Mouse (Mus musculus): ENCODE data around the gene Vash1. TPM values are rescaled to one million over a fixed set of nuclear protein-coding genes. Genes with fewer than 3 reads are reported as not detected.

The Vash1 gene
- polyA plus RNA-seq (2012; ENCODE audit: insufficient read depth, low replicate concordance) = 52.4 and 71.7 TPM in 2 replicates

- no peak for TF ChIP-seq GATA1 (IDR thresholded peaks at IDR 0.05; ENCODE audit: borderline replicate concordance, low read length)
- Histone ChIP-seq H3K27me3 (replicated peaks) (peaks cover 3% of the 10 kb centered on the region), H3K36me3 (replicated peaks; ENCODE audit: low read length) (peaks cover 20% of the 10 kb centered on the region), H3K9me3 (peaks cover 9% of the 10 kb centered on the region), H3K4me3 (replicated peaks) (peak within 1 kb of the TSS; percentile 96), H3K4me1 (peaks cover 58% of the 10 kb centered on the region)
These were observed at the start of gene Vash1 for GRCm38 (mm10) chr12:86678591-86679545. Vash1 (plus strand) TSS chr12:86678700.

- Histone ChIP-seq H3K4me1 (peaks cover 12% of the 10 kb centered on the region), H3K9me3 (no peaks in the 10 kb centered on the region), H3K36me3 (replicated peaks; ENCODE audit: low read length) (no peaks in the 10 kb centered on the region), H3K4me3 (replicated peaks) (no peak overlapping the region), H3K27me3 (replicated peaks) (peaks cover 50% of the 10 kb centered on the region)
- TF ChIP-seq GATA1 (IDR thresholded peaks at IDR 0.05; ENCODE audit: borderline replicate concordance, low read length) (no peak), FLI1 (IDR thresholded peaks at IDR 0.05; ENCODE audit: low read length) (no peak)
These were observed 49.7 kb upstream of the Vash1 start for GRCm38 (mm10) chr12:86628783-86629172.

- Histone ChIP-seq H3K4me1 (peaks cover 25% of the 10 kb centered on the region), H3K36me3 (replicated peaks; ENCODE audit: low read length) (no peaks in the 10 kb centered on the region), H3K4me3 (replicated peaks) (no peak overlapping the region), H3K27me3 (replicated peaks) (peaks cover 20% of the 10 kb centered on the region), H3K9me3 (no peaks in the 10 kb centered on the region)
- no peak for TF ChIP-seq FLI1 (IDR thresholded peaks at IDR 0.05; ENCODE audit: low read length)
- TF ChIP-seq GATA1 (IDR thresholded peaks at IDR 0.05; ENCODE audit: borderline replicate concordance, low read length) = no peak
These were observed 36.7 kb upstream of the Vash1 start for GRCm38 (mm10) chr12:86641763-86642162.

- H3K27me3 ChIP-seq (replicated peaks) = peaks cover 38% of the 10 kb centered on the region
These were observed 33.8 kb upstream of the Vash1 start for GRCm38 (mm10) chr12:86644512-86645273.

GRCm38 (mm10) chr12:86645494-86645893 lies 33.0 kb upstream of the Vash1 start:
- H3K4me3 ChIP-seq (replicated peaks) = no peak overlapping the region
- peaks cover 9% of the 10 kb centered on the region for H3K9me3 ChIP-seq
- no peak for TF ChIP-seq GATA1 (IDR thresholded peaks at IDR 0.05; ENCODE audit: borderline replicate concordance, low read length)
- TF ChIP-seq FLI1 (IDR thresholded peaks at IDR 0.05; ENCODE audit: low read length) = no peak
- peaks cover 25% of the 10 kb centered on the region for H3K4me1 ChIP-seq
- peaks cover 41% of the 10 kb centered on the region for H3K27me3 ChIP-seq (replicated peaks)
- H3K36me3 ChIP-seq (replicated peaks; ENCODE audit: low read length) = no peaks in the 10 kb centered on the region

More at GRCm38 (mm10) chr12:86644512-86645273, 33.8 kb upstream of the Vash1 start:
- TF ChIP-seq GATA1 (IDR thresholded peaks at IDR 0.05; ENCODE audit: borderline replicate concordance, low read length) = no peak
- no peak for TF ChIP-seq FLI1 (IDR thresholded peaks at IDR 0.05; ENCODE audit: low read length)
- Histone ChIP-seq H3K36me3 (replicated peaks; ENCODE audit: low read length) (no peaks in the 10 kb centered on the region), H3K9me3 (peaks cover 9% of the 10 kb centered on the region), H3K4me1 (peaks cover 25% of the 10 kb centered on the region), H3K4me3 (replicated peaks) (no peak overlapping the region)

GRCm38 (mm10) chr12:86646831-86647230 lies 31.7 kb upstream of the Vash1 start:
- peaks cover 9% of the 10 kb centered on the region for H3K9me3 ChIP-seq
- no peak overlapping the region for H3K4me3 ChIP-seq (replicated peaks)
- TF ChIP-seq FLI1 (IDR thresholded peaks at IDR 0.05; ENCODE audit: low read length) (no peak), GATA1 (IDR thresholded peaks at IDR 0.05; ENCODE audit: borderline replicate concordance, low read length) (no peak)
- no peaks in the 10 kb centered on the region for H3K36me3 ChIP-seq (replicated peaks; ENCODE audit: low read length)
- peaks cover 53% of the 10 kb centered on the region for H3K27me3 ChIP-seq (replicated peaks)
- H3K4me1 ChIP-seq = peaks cover 15% of the 10 kb centered on the region

GRCm38 (mm10) chr12:86647279-86647678 lies 31.2 kb upstream of the Vash1 start:
- Histone ChIP-seq H3K27me3 (replicated peaks) (peaks cover 57% of the 10 kb centered on the region), H3K9me3 (peaks cover 9% of the 10 kb centered on the region), H3K4me1 (peaks cover 15% of the 10 kb centered on the region), H3K4me3 (replicated peaks) (no peak overlapping the region), H3K36me3 (replicated peaks; ENCODE audit: low read length) (no peaks in the 10 kb centered on the region)
- TF ChIP-seq FLI1 (IDR thresholded peaks at IDR 0.05; ENCODE audit: low read length) (no peak), GATA1 (IDR thresholded peaks at IDR 0.05; ENCODE audit: borderline replicate concordance, low read length) (no peak)

GRCm38 (mm10) chr12:86647736-86648135 lies 30.8 kb upstream of the Vash1 start:
- peaks cover 62% of the 10 kb centered on the region for H3K27me3 ChIP-seq (replicated peaks)
- TF ChIP-seq GATA1 (IDR thresholded peaks at IDR 0.05; ENCODE audit: borderline replicate concordance, low read length) (no peak), FLI1 (IDR thresholded peaks at IDR 0.05; ENCODE audit: low read length) (no peak)
- no peak overlapping the region for H3K4me3 ChIP-seq (replicated peaks)
- H3K9me3 ChIP-seq = peaks cover 9% of the 10 kb centered on the region
- peaks cover 15% of the 10 kb centered on the region for H3K4me1 ChIP-seq
- no peaks in the 10 kb centered on the region for H3K36me3 ChIP-seq (replicated peaks; ENCODE audit: low read length)

GRCm38 (mm10) chr12:86648489-86648888 lies 30.0 kb upstream of the Vash1 start:
- no peaks in the 10 kb centered on the region for H3K36me3 ChIP-seq (replicated peaks; ENCODE audit: low read length)
- TF ChIP-seq GATA1 (IDR thresholded peaks at IDR 0.05; ENCODE audit: borderline replicate concordance, low read length) (no peak), FLI1 (IDR thresholded peaks at IDR 0.05; ENCODE audit: low read length) (no peak)

More at GRCm38 (mm10) chr12:86648489-86648888, 30.0 kb upstream of the Vash1 start:
- Histone ChIP-seq H3K4me1 (peaks cover 15% of the 10 kb centered on the region), H3K27me3 (replicated peaks) (peaks cover 62% of the 10 kb centered on the region), H3K4me3 (replicated peaks) (no peak overlapping the region), H3K9me3 (peaks cover 9% of the 10 kb centered on the region)

Data from megakaryocyte, embryonic 14.5 days (primary cell).